Mouse (Mus musculus) limb, embryonic 14.5 days (tissue): Measurements from ENCODE around the gene Gm20388. TPM values are rescaled to one million over a fixed set of nuclear protein-coding genes. Genes with fewer than 3 reads are reported as not detected.
A peak's percentile ranks its signal among the peaks of the same experiment; 100 is the strongest.

Source experiments
- ATAC-seq: fragments of 200-750 bp; cut with Nextera tagmentation; 2 replicates; pipeline ENCODE4 v1.8.0; 2017; ENCODE audit warnings: low read depth, moderate number of reproducible peaks, moderate TSS enrichment; ENCODE audit not compliant: low FRiP score
- DNase-seq: peaks from one replicate; pipeline ENCODE4 v3.0.0-alpha.2; 2015; ENCODE audit warnings: low spot score
- H3K27ac ChIP-seq: fragments of 300-500 bp; sonication (generic); replicated peaks from 2 replicates; pipeline ENCODE4 v1.5.1; 2014; ENCODE audit warnings: low read depth, mild to moderate bottlenecking, low read length, moderate library complexity, mixed read lengths
- H3K27me3 ChIP-seq: fragments of 300-500 bp; sonication (generic); 2 replicates; pipeline ENCODE4 v1.6.1; 2014; ENCODE audit warnings: low read length, mixed read lengths; ENCODE audit not compliant: control insufficient read depth, insufficient read depth
- H3K36me3 ChIP-seq: fragments of 300-500 bp; sonication (generic); 2 replicates; pipeline ENCODE4 v1.6.1; 2014; ENCODE audit warnings: mild to moderate bottlenecking, low read length, moderate library complexity, mixed read lengths; ENCODE audit not compliant: control insufficient read depth, insufficient read depth
- H3K4me1 ChIP-seq: fragments of 300-500 bp; sonication (generic); 2 replicates; pipeline ENCODE4 v1.6.1; 2014; ENCODE audit warnings: antibody characterized with exemption, low read length, mixed read lengths; ENCODE audit not compliant: control insufficient read depth, insufficient read depth
- H3K4me2 ChIP-seq: fragments of 300-500 bp; sonication (generic); replicated peaks from 2 replicates; pipeline ENCODE4 v1.6.1; 2014; ENCODE audit warnings: low read depth, mild to moderate bottlenecking, low read length, moderate library complexity; ENCODE audit not compliant: severe bottlenecking
- H3K4me3 ChIP-seq: fragments of 300-500 bp; sonication (generic); replicated peaks from 2 replicates; pipeline ENCODE4 v1.5.1; 2014; ENCODE audit warnings: low read length
- H3K9ac ChIP-seq: fragments of 300-500 bp; sonication (generic); 2 replicates; pipeline ENCODE4 v1.6.1; 2014; ENCODE audit warnings: mild to moderate bottlenecking, low read depth, low read length, moderate library complexity; ENCODE audit not compliant: severe bottlenecking
- H3K9me3 ChIP-seq: fragments of 300-500 bp; sonication (generic); 2 replicates; pipeline ENCODE4 v1.6.1; 2016; ENCODE audit warnings: low read length; ENCODE audit not compliant: control insufficient read depth
- POLR2A ChIP-seq: fragments of 200-500 bp; IDR thresholded peaks from 2 replicates; pipeline ENCODE4 v1.8.0; 2012; ENCODE audit warnings: inconsistent platforms, mild to moderate bottlenecking, moderate library complexity, borderline replicate concordance; ENCODE audit not compliant: insufficient read depth, insufficient read length; ENCODE audit errors: extremely low read depth
- WGBS: fragments of 180-500 bp; shearing (Covaris S2); extraction: QIAGEN DNeasy Blood & Tissue Kit; methylation state at CpG from one replicate; pipeline ENCODE4 v1.1.7; 2014; 5-methylcytosine and 5-hydroxymethylcytosine counted together
- polyA plus RNA-seq, 2 experiments: library from polyadenylated mRNA; depleted of rRNA in 1 of 2; stranded (reverse) in 1 of 2; unstranded in 1 of 2; fragments of >200 nt; fragmentation: Nextera tagmentation in 1 of 2; extraction: Ambion mirVana in 1 of 2; gene quantifications; 2 replicates each; pipeline versions ENCODE4 v1.2.1 to v1.2.3; 2012 to 2014

Gene Gm20388
- polyA plus RNA-seq, 2 experiments = 1.9 to 49.9 TPM

DNA sequence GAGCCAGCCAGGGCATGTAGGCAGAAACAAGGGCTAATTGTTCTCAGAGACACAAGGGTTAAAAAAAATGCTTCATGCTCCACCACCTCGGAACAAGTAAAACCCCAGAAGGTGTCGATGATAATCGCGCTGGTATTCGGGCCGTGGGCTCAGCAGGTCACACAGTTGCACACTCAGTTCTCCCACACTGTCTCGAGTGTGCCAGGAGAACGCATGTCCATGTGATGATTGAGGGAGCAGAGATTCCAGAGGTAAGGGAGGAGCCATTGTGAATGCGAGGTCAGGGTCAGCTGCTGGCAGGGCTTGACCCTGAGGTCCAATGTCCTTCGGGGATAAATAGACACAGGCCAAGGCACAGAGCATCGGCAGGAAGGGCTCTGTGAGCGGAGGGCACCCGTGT is 1332.0 kb downstream of the Gm20388 start:
- 25% methylated on average over 13 of the region's 13 CpGs for WGBS
- ATAC-seq = no peak

DNA sequence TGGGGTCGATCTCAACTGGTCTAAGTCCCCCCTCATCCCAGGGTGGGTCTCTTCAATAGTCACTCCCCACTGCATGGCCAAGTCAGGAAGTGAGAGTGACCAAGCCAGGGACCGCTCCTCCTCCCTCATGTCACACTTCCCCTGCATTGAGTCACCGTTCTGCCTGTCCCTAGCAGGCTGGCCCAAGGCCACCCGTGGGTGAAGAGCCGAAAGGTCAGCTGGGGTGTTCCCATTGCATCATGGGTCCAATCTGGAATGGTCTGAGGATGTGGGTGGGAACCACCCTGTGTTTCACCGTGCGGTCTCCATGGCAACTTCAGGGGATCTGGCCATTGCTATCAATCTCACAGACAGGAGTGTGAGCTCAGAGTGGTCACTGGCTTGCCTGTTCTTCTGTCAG is 1338.2 kb downstream of the Gm20388 start:
- H3K4me3 ChIP-seq = no peak overlapping the region
- no peak overlapping the region for H3K27ac ChIP-seq
- no peak for TF ChIP-seq POLR2A
- H3K9me3 ChIP-seq = no peaks in the 10 kb centered on the region
- peaks cover 7% of the 10 kb centered on the region for H3K4me1 ChIP-seq
- 74% methylated on average over 7 of the region's 7 CpGs for WGBS
- ATAC-seq (no peak), DNase-seq (no peak)
- no peak overlapping the region for H3K4me2 ChIP-seq
- H3K27me3 ChIP-seq = peaks cover 29% of the 10 kb centered on the region; the same call in 1 of the 2 replicates
- H3K9ac ChIP-seq = no peak overlapping the region
- H3K36me3 ChIP-seq = no peaks in the 10 kb centered on the region

More for the DNA sequence above, 1332.0 kb downstream of the Gm20388 start:
- H3K36me3 ChIP-seq = no peaks in the 10 kb centered on the region
- H3K4me2 ChIP-seq = no peak overlapping the region
- no peak overlapping the region for H3K4me3 ChIP-seq
- TF ChIP-seq POLR2A = no peak
- no peaks in the 10 kb centered on the region for H3K9me3 ChIP-seq
- no peak for DNase-seq
- no peak overlapping the region for H3K9ac ChIP-seq
- H3K4me1 ChIP-seq = peaks cover 19% of the 10 kb centered on the region
- H3K27me3 ChIP-seq = no peaks in the 10 kb centered on the region
- H3K27ac ChIP-seq = no peak overlapping the region

DNA sequence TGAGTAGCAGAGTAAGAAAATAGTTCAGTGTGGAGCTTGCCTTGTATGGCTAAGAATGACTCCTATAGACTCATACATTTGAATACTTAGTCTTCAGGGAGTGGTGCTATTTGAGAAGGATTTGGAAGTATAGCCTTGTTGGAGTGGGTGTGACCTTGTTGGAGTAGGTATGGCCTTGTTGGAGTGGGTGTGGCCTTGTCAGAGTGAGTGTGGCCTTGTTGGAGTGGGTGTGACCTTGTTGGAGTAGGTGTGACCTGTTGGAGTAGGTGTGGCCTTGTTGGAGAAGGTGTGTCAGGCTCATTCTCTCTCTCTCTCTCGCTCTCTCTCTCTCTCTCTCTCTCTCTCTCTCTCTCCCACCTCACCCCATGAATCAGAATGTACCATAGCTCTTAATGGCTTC is 1338.8 kb downstream of the Gm20388 start:
- peaks cover 29% of the 10 kb centered on the region; the same call in 1 of the 2 replicates for H3K27me3 ChIP-seq
- no CpG with 5 or more reads among the region's 1 CpGs for WGBS
- no peak overlapping the region for H3K9ac ChIP-seq
- ATAC-seq = no peak
- no peaks in the 10 kb centered on the region for H3K36me3 ChIP-seq
- no peaks in the 10 kb centered on the region for H3K9me3 ChIP-seq
- peaks cover 7% of the 10 kb centered on the region for H3K4me1 ChIP-seq
- no peak overlapping the region for H3K4me2 ChIP-seq
- no peak for DNase-seq
- no peak overlapping the region for H3K27ac ChIP-seq
- H3K4me3 ChIP-seq = no peak overlapping the region
- no peak for TF ChIP-seq POLR2A

DNA sequence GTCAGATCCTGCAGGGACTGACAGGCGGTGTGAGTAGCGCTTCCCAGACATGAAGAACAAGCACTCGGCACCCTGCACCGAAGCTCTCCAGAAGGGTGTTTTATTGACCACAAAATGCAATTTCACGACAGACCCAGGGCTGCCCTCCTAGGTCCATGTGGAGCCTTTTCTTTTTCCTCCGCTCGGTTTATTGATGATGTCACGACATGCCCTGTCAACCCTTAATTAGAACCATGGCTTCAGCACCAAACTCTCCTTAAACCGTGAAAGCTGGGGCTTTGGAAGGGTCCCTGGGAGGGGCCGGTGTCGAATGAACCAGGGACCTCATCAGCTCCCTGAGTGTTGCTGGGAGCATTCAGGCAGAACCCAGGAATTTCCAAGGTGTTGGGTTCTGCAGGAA is 1340.4 kb downstream of the Gm20388 start:
- peaks cover 37% of the 10 kb centered on the region for H3K27me3 ChIP-seq
- H3K4me2 ChIP-seq = 0 out of 2 replicates have a peak overlapping the region, but pooled peaks have one; percentile 6
- peaks cover 7% of the 10 kb centered on the region for H3K4me1 ChIP-seq
- ATAC-seq (no peak), DNase-seq (no peak)
- H3K9ac ChIP-seq = no peak overlapping the region
- no peaks in the 10 kb centered on the region for H3K9me3 ChIP-seq
- H3K4me3 ChIP-seq = no peak overlapping the region
- no peak overlapping the region for H3K27ac ChIP-seq
- WGBS = 4% methylated on average over 11 of the region's 11 CpGs
- TF ChIP-seq POLR2A = no peak
- no peaks in the 10 kb centered on the region for H3K36me3 ChIP-seq

DNA sequence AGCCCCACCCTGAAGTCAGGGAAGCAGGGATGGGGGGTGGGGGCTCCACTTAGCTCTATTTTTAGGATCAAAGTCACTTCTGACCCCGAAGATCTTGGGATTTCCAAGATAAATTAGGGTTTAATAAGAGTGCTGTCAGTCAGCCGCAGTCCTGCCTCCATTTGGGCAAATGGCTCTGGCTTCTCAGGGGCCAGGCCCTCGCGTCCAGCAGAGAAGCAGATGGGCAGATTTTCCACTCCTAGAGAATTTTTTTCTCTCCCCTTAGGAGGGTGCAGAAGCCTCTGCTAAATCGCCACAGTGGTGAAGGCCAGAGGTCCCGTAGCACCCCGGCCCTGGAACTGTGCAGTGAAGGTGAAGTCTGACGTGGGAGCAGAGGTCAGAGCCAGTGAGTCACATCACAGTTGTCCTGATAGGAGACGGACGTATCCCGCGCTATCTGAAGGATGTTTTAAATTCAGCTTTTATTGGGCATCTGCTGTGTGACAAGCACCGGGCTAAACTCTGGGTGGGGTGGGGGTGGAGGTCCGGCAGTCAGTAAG is 1345.2 kb downstream of the Gm20388 start:
- 28% methylated on average over 14 of the region's 14 CpGs for WGBS
- H3K27ac ChIP-seq = no peak overlapping the region
- DNase-seq = no peak
- H3K9ac ChIP-seq = no peak overlapping the region
- H3K27me3 ChIP-seq = peaks cover 52% of the 10 kb centered on the region
- H3K9me3 ChIP-seq = no peaks in the 10 kb centered on the region
- no peaks in the 10 kb centered on the region for H3K36me3 ChIP-seq
- no peak for TF ChIP-seq POLR2A
- no peak overlapping the region for H3K4me2 ChIP-seq
- no peak overlapping the region for H3K4me3 ChIP-seq
- H3K4me1 ChIP-seq = peaks cover 11% of the 10 kb centered on the region
- ATAC-seq = no peak
